Mouse (Mus musculus) cortical plate, adult 2 months (tissue): ENCODE data around the gene Psors1c2. TPM values are rescaled to one million over a fixed set of nuclear protein-coding genes. Genes with fewer than 3 reads are reported as not detected.
"Not testable (repeated sequence)": the region's sequence is repeated elsewhere in the genome, so short reads cannot be mapped to it uniquely, and the experiment has no call there.

ENCODE experiments used
- H3K27ac ChIP-seq: fragments of 200-500 bp; 2 replicates; pipeline ENCODE4 v1.5.1; 2012; ENCODE audit warnings: low read length, control low read depth, inconsistent platforms; ENCODE audit not compliant: insufficient read depth
- H3K4me1 ChIP-seq: fragments of 200-500 bp; 2 replicates; pipeline ENCODE4 v1.6.1; 2011; ENCODE audit warnings: low read length; ENCODE audit not compliant: control insufficient read depth, insufficient read depth
- H3K4me3 ChIP-seq: fragments of 200-500 bp; 2 replicates; pipeline ENCODE4 v1.5.1; 2011; ENCODE audit warnings: mild to moderate bottlenecking, low read length, control low read depth; ENCODE audit not compliant: insufficient read depth
- CTCF ChIP-seq: fragments of 200-500 bp; IDR thresholded peaks from 2 replicates; pipeline ENCODE4 v1.5.1; 2011; ENCODE audit warnings: mild to moderate bottlenecking, control low read depth, low read length; ENCODE audit not compliant: insufficient read depth; ENCODE audit errors: extremely low read depth
- POLR2A ChIP-seq: fragments of 200-500 bp; IDR thresholded peaks from 2 replicates; pipeline ENCODE4 v1.6.1; 2011; ENCODE audit warnings: mild to moderate bottlenecking, low read length, control low read depth; ENCODE audit not compliant: insufficient read depth; ENCODE audit errors: extremely low read depth
- polyA plus RNA-seq: library from polyadenylated mRNA; depleted of rRNA; stranded (reverse); fragments of >200 nt; gene quantifications from 2 replicates; pipeline ENCODE4 v1.2.3, GENCODE M21; 2012

Gene Psors1c2
- polyA plus RNA-seq, 1 experiment: 1.2 TPM

DNA sequence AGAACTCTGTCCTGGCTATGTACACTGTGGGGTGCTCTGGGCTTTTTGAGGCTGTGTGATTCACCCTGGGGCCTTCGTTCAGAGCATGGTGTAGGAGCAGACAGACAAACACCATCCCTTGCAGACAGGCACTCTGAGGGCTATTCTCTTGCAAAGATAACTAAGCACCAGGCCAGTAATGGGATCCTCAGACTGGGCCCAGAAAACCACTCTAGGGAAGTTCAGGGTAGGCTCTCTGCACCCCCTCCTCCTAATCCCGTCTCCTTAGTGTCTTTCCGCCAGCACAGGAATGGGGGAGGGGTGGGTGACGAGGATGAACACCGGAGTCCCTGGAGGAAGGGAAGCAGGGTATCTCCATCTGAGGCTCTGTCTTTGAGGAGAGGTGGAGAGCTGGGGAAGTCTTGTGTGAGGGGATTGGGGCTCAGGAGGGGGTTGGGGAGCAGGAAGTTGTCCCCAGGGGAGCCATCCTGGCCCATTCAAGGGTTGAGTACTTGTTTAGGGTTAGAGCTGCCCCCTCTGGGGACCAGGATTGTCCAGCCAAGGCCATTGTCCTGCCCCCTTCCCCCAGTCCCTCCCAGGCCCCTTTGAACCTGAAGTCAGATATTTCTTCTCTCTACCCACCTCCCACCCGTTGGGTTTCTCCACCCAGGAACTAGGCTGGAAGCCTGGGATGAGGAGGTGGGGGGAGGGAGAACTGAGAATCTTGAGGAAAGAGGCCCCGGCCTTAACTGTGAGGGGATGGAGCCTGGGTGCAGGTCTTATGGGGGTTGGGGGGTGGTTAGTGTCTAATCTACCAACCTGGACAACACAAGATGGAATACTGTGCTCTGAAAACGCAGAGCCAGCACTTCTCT lies 28.1 kb upstream of the Psors1c2 start:
- H3K27ac ChIP-seq: no peak overlapping the region
- no peaks in the 10 kb centered on the region for H3K4me1 ChIP-seq
- TF ChIP-seq CTCF: no peak
- no peak for TF ChIP-seq POLR2A
- H3K4me3 ChIP-seq: no peak overlapping the region

- TF ChIP-seq POLR2A (no peak), CTCF (no peak)
- H3K4me3 ChIP-seq: no peak within 1 kb of the TSS
- no peaks in the 10 kb centered on the region for H3K4me1 ChIP-seq
- H3K27ac ChIP-seq: no peak within 1 kb of the TSS
Observed at GRCm38 (mm10) chr17:35505776-35506175, 27.2 kb upstream of the Psors1c2 start, which contains the start of gene Pou5f1. Gene Pou5f1, plus strand, starts transcription at chr17:35506018.

DNA sequence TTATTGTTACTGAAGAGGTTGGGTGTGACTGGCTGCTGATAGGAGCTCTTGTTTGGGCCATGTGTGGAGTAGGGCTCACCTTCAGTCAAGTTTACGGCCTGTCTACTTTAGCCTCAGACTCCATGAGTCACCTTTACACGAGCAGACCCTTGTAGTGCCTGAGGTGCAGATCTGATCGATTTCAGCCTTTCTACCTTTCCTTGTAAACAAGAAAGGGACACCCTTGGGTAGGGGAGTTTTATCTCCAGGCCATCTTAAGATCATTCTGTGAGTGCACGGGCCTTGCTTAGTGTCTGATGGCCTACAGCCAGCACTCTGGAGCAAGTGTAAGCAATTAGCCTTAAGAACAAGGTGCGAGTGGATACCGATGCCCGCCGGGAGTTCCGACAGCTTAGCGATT lies 26.1 kb upstream of the Psors1c2 start:
- Histone ChIP-seq H3K4me3 (no peak overlapping the region), H3K27ac (no peak overlapping the region), H3K4me1 (no peaks in the 10 kb centered on the region)
- TF ChIP-seq POLR2A (no peak), CTCF (no peak)

DNA sequence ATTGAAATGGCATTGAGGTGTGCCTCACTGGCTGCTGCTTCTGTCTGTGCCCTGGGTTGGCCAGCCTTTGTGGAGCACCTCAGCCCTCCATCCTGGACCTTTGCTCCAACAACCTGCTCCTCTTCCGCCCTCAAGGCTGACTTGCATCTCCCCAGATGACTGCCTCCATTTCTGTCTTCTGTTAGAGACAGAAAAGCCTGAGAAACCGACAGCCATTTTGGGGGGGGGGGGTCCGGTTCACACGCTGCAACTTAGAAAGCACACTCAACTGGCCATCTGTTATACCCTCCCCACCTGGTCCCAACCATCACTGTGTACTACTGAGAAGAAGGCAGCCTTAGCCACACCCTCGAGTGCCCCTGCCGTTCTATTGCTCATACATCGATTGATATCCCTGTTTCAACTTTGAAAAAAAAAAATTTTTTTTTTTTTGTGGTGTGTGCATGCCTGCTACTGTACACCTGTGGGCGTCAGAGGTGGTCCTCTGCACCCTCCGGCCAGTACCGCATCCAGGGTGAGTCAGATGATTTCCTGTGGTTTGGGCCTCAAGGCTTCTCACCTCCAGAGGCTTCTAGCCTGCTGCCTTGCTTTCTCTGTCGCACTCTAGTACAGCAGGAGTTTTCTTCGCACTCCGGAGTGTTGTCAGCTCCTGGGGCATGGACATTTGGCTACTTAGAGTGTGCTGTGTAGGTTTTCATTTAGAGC lies 25.3 kb upstream of the Psors1c2 start:
- TF ChIP-seq CTCF (no peak), POLR2A (no peak)
- Histone ChIP-seq H3K27ac (no peak overlapping the region), H3K4me3 (no peak overlapping the region), H3K4me1 (no peaks in the 10 kb centered on the region)

DNA sequence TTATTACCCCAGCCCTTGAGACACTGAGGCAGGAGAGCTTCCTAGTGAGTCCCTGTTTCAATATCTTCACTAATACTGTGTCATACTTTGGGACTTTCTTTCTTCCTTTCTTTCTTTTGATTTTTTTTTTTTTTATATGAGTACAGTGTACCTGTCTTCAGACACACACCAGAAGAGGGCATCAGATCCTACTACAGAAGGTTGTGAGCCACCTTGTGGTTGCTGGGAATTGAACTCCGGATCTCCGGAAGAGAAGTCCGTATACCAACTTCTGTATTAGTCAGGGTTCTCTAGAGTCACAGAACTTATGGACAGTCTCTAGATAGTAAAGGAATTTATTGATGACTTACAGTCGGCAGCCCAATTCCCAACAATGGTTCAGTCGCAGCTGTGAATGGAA lies 24.7 kb upstream of the Psors1c2 start:
- H3K4me3 ChIP-seq, H3K27ac ChIP-seq, H3K4me1 ChIP-seq: not testable (repeated sequence)

- TF ChIP-seq CTCF: no peak
- no peak for TF ChIP-seq POLR2A
- Histone ChIP-seq H3K27ac (no peak overlapping the region), H3K4me3 (no peak overlapping the region), H3K4me1 (no peaks in the 10 kb centered on the region)
Observed at GRCm38 (mm10) chr17:35509284-35509683, 23.7 kb upstream of the Psors1c2 start.

GRCm38 (mm10) chr17:35512916-35513626 lies 19.9 kb upstream of the Psors1c2 start:
- H3K4me3 ChIP-seq: no peak overlapping the region
- H3K27ac ChIP-seq: no peak overlapping the region
- no peaks in the 10 kb centered on the region for H3K4me1 ChIP-seq
- TF ChIP-seq POLR2A: no peak
- peak; percentile 68 for TF ChIP-seq CTCF

DNA sequence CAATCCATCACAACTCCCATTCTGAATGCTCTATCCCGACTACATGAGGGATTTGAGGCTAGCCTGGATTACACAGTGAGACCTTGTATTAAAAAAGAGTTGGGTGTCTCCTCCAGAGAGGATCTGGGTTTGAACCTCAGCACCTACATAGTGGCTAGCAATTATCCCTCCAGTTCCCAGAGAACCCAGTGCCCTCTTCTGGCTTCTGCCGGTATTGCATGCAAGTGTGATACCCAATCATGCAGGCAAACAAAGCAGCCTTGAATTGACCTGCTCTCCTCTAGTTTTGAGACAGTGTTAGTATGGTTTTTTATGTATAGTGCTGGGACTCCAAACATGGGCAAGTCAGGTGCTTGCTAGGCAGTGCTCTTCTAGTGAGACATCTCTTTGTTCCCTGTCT lies 19.1 kb upstream of the Psors1c2 start:
- H3K27ac ChIP-seq: no peak overlapping the region
- H3K4me3 ChIP-seq: no peak overlapping the region
- no peaks in the 10 kb centered on the region for H3K4me1 ChIP-seq
- TF ChIP-seq CTCF (peak; percentile 49), POLR2A (no peak)

DNA sequence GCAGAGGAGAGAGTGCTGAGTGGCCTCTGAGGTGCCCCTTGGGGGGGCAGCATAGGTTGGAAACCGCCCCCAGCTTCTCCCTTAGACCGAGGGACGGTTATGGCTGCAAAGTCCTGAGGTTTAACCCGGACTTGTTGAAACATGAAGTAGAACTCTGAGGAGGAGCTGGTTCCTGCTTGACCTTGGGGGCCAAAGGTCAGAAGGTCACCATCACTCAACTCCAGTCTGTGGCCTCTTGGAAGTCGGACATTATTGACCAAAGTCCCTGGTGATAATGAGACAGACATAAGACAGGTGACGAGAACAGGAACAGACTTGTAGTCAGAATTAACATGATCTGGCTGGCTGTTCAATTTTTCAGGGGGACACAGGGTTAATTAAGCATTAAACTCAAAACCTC lies 18.2 kb upstream of the Psors1c2 start:
- Histone ChIP-seq H3K4me1 (no peaks in the 10 kb centered on the region), H3K4me3 (no peak overlapping the region), H3K27ac (no peak overlapping the region)
- TF ChIP-seq POLR2A: no peak
- no peak for TF ChIP-seq CTCF
